Mouse (Mus musculus) intestine, postnatal 0 days (tissue): ENCODE results near the gene Tmem218. TPM values are rescaled to one million over a fixed set of nuclear protein-coding genes. Genes with fewer than 3 reads are reported as not detected.

Experiments used
- ATAC-seq: fragments of 200-750 bp; cut with Nextera tagmentation; 2 replicates; pipeline ENCODE4 v1.8.0; 2017; ENCODE audit warnings: mild to moderate bottlenecking, moderate TSS enrichment, moderate library complexity
- H3K27ac ChIP-seq: fragments of 300-500 bp; sonication (generic); 2 replicates; pipeline ENCODE4 v1.5.1; 2014; ENCODE audit warnings: mild to moderate bottlenecking, low read depth, low read length, moderate library complexity
- H3K27me3 ChIP-seq: fragments of 300-500 bp; sonication (generic); replicated peaks from 2 replicates; pipeline ENCODE4 v1.6.1; 2014; ENCODE audit warnings: low read length, mixed read lengths; ENCODE audit not compliant: control insufficient read depth, insufficient read depth
- H3K36me3 ChIP-seq: fragments of 300-500 bp; sonication (generic); 2 replicates; pipeline ENCODE4 v1.6.1; 2014; ENCODE audit warnings: mild to moderate bottlenecking, moderate library complexity; ENCODE audit not compliant: control insufficient read depth, insufficient read depth
- H3K4me1 ChIP-seq: fragments of 300-500 bp; sonication (generic); replicated peaks from 2 replicates; pipeline ENCODE4 v1.6.1; 2014; ENCODE audit warnings: antibody characterized with exemption, low read length, mixed read lengths; ENCODE audit not compliant: control insufficient read depth, insufficient read depth
- H3K4me2 ChIP-seq: fragments of 300-500 bp; sonication (generic); replicated peaks from 2 replicates; pipeline ENCODE4 v1.6.1; 2014; ENCODE audit warnings: low read depth, mild to moderate bottlenecking, moderate library complexity
- H3K4me3 ChIP-seq: fragments of 300-500 bp; sonication (generic); 2 replicates; pipeline ENCODE4 v1.5.1; 2014; ENCODE audit warnings: low read depth, low read length
- H3K9ac ChIP-seq: fragments of 300-500 bp; sonication (generic); 2 replicates; pipeline ENCODE4 v1.6.1; 2014; ENCODE audit warnings: mild to moderate bottlenecking, low read depth, low read length
- H3K9me3 ChIP-seq: fragments of 300-500 bp; sonication (generic); 2 replicates; pipeline ENCODE4 v1.6.1; 2016; ENCODE audit warnings: mixed run types; ENCODE audit not compliant: control insufficient read depth
- CTCF ChIP-seq: sonication (generic); IDR thresholded peaks from 2 replicates; pipeline ENCODE4 v1.5.1; 2016; ENCODE audit warnings: low read depth, mild to moderate bottlenecking, control low read depth, antibody characterized with exemption, moderate library complexity
- WGBS: fragments of 180-500 bp; shearing (Covaris S2); extraction: QIAGEN DNeasy Blood & Tissue Kit; methylation state at CpG from one replicate; pipeline ENCODE4 v1.1.7; 2014; 5-methylcytosine and 5-hydroxymethylcytosine counted together
- polyA plus RNA-seq: library from polyadenylated mRNA; unstranded; fragments of >200 nt; fragmentation: Nextera tagmentation; extraction: Ambion mirVana; gene quantifications from 2 replicates; pipeline ENCODE4 v1.2.1, GENCODE M21; 2015

The Tmem218 gene
- polyA plus RNA-seq, 1 experiment from 2014 or later, result 7.1 TPM

- Histone ChIP-seq H3K27ac (no peak overlapping the region), H3K9me3 (no peaks in the 10 kb centered on the region), H3K27me3 (no peaks in the 10 kb centered on the region), H3K9ac (no peak overlapping the region), H3K4me3 (no peak overlapping the region), H3K4me2 (no peak overlapping the region), H3K36me3 (no peaks in the 10 kb centered on the region), H3K4me1 (no peaks in the 10 kb centered on the region)
- WGBS, result 78% methylated on average over 5 of the region's 5 CpGs
- no peak for TF ChIP-seq CTCF
- ATAC-seq, result no peak
Measured at GRCm38 (mm10) chr9:37200414-37200813, 7.6 kb upstream of the Tmem218 start.

DNA sequence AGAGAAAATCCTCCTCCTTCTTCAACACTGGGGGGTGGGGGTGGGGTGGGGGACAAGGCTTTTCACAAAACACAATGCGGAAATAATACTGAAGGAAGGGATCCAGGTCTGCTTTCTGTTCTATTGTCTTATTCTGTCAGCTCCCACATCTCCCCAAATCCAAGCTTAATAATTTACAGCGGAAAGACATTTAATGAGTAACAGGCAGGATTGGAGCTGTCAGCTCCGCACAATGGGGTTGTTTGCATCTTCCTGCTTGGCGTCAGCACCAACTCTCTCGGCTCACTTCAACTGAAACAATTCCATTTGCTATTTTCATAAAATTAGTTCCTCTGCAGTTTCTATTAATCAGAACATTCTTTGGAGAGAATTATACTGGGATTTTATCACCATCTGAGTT lies 4.1 kb upstream of the Tmem218 start:
- Histone ChIP-seq H3K27me3 (no peaks in the 10 kb centered on the region), H3K4me1 (0 out of 2 replicates have a peak, but pooled peaks cover 4% of the 10 kb centered on the region), H3K4me3 (no peak overlapping the region), H3K9me3 (no peaks in the 10 kb centered on the region), H3K36me3 (no peaks in the 10 kb centered on the region), H3K4me2 (no peak overlapping the region), H3K27ac (no peak overlapping the region), H3K9ac (no peak overlapping the region)
- 23% methylated on average over 5 of the region's 5 CpGs for WGBS
- ATAC-seq, result no peak
- TF ChIP-seq CTCF, result no peak

- no peak overlapping the region for H3K4me3 ChIP-seq
- no peaks in the 10 kb centered on the region for H3K36me3 ChIP-seq
- no peak overlapping the region for H3K4me2 ChIP-seq
- no peak for TF ChIP-seq CTCF
- H3K9me3 ChIP-seq, result no peaks in the 10 kb centered on the region
- H3K27ac ChIP-seq, result no peak overlapping the region
- 77% methylated on average over 13 of the region's 13 CpGs for WGBS
- ATAC-seq, result no peak
- no peaks in the 10 kb centered on the region for H3K4me1 ChIP-seq
- H3K9ac ChIP-seq, result no peak overlapping the region
- no peaks in the 10 kb centered on the region for H3K27me3 ChIP-seq
Measured at GRCm38 (mm10) chr9:37213060-37213738, 5.2 kb downstream of the Tmem218 start.

DNA sequence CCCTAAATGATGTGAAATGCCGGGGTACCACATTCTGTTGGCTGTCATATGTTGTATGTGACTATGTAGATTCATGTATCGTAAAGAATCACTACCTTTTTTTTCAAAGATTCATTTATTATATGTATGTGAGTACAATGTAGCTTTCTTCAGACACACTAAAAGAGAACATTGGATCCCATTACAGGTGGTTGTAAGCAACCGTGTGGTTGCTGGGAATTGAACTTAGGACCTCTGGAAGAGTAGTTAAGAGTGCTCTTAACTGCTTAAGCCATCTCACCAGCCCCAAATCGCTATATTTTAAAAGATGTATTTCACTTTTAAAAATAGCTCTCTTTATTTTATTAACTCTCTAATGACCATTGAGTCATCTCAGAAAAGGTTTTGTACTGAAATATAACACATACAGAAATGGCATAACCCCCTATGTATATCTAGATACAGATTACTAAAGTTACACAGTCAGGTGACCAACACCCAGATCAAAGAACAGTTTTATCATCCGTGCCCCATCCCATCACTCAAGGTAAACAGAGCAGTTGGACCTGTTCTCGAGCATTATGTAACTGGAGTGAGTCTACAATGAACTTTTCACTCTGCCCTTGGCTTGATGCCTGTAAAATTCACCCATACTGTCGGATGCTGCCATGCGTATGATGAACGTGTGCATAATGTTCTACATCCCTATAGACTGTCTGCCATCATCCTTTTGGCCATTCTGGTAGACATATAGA lies 6.5 kb downstream of the Tmem218 start:
- no peak overlapping the region for H3K4me2 ChIP-seq
- no peak overlapping the region for H3K4me3 ChIP-seq
- peak; percentile 31; the same call in 1 of the 2 replicates for ATAC-seq
- no peak overlapping the region for H3K27ac ChIP-seq
- no peak overlapping the region for H3K9ac ChIP-seq
- H3K27me3 ChIP-seq, result no peaks in the 10 kb centered on the region
- H3K4me1 ChIP-seq, result no peaks in the 10 kb centered on the region
- TF ChIP-seq CTCF, result no peak
- 56% methylated on average over 9 of the region's 9 CpGs for WGBS
- no peaks in the 10 kb centered on the region for H3K36me3 ChIP-seq
- no peaks in the 10 kb centered on the region for H3K9me3 ChIP-seq

DNA sequence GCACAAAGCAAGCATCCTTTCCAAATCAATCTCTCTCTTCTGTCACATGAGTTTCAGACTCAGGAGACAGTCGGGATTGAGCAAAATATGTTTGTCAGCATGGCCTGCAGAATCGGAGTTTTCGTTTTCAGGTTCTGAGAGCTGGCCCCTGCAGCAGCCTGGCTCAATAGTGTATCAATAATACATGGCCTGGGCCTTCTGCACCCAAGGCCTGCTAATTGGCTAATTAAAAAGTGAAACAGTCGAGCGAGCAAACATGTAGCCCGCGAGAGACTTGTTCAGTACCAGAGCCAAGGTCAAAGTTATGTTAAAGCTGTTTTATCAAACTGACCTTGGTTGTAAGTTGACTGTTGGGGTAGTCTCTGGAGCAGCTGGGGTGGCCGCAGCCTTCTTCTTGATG lies 12.7 kb downstream of the Tmem218 start:
- Histone ChIP-seq H3K9me3 (no peaks in the 10 kb centered on the region), H3K27me3 (no peaks in the 10 kb centered on the region), H3K4me1 (no peaks in the 10 kb centered on the region), H3K27ac (no peak overlapping the region), H3K9ac (no peak overlapping the region), H3K36me3 (0 out of 2 replicates have a peak, but pooled peaks cover 4% of the 10 kb centered on the region), H3K4me2 (no peak overlapping the region), H3K4me3 (no peak overlapping the region)
- ATAC-seq, result no peak
- WGBS, result 82% methylated on average over 8 of the region's 8 CpGs
- no peak for TF ChIP-seq CTCF

DNA sequence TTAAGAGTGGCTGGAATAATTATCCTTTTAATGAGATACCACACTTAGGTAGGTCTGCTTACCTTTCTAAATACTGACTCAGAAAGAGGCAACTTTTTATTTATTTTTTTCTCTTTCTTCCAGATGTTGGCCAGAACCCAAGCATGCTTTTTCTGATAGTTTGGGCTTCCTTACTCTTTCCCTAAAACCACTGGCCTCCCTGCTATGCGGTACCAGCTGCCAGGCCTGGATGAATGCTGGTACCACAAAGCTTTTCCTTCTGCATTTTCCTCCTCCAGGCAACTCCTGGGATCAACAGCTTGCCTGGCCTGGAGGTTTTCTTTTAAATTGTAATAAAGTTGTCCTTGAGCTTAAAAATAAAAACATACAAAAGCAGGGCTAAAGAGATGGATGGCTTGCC lies 17.6 kb downstream of the Tmem218 start:
- Histone ChIP-seq H3K4me3 (no peak overlapping the region), H3K9ac (no peak overlapping the region), H3K27ac (no peak overlapping the region), H3K27me3 (no peaks in the 10 kb centered on the region), H3K4me1 (no peaks in the 10 kb centered on the region), H3K36me3 (0 out of 2 replicates have a peak, but pooled peaks cover 4% of the 10 kb centered on the region), H3K9me3 (no peaks in the 10 kb centered on the region), H3K4me2 (no peak overlapping the region)
- 94% methylated on average over 1 of the region's 1 CpGs for WGBS
- no peak for ATAC-seq
- TF ChIP-seq CTCF, result no peak
